Mouse (Mus musculus) liver, embryonic 11.5 days (tissue): ENCODE measurements at regions not wholly inside any gene's neighbourhood (a gene's known extent, or its start where the extent isn't known, plus 50 kb on each side); places are given as distances from the start of the nearest gene placed in this dataset.

ENCODE experiments used
- ATAC-seq: fragments of 200-750 bp; cut with Nextera tagmentation; replicated peaks from 2 replicates; pipeline ENCODE4 v1.8.0; 2017; ENCODE audit warnings: moderate number of reproducible peaks, mild to moderate bottlenecking, moderate TSS enrichment, moderate library complexity; ENCODE audit not compliant: low FRiP score
- DNase-seq: peaks from one replicate; pipeline ENCODE4 v3.0.0-alpha.2; 2017; ENCODE audit warnings: low spot score
- H3K27ac ChIP-seq: fragments of 300-500 bp; sonication (generic); 2 replicates; pipeline ENCODE4 v1.5.1; 2014; ENCODE audit warnings: mild to moderate bottlenecking, low read depth, low read length, control low read depth
- H3K27me3 ChIP-seq: fragments of 300-500 bp; sonication (generic); replicated peaks from 2 replicates; pipeline ENCODE4 v1.6.1; 2014; ENCODE audit warnings: low read length, mixed read lengths; ENCODE audit not compliant: control insufficient read depth, insufficient read depth
- H3K36me3 ChIP-seq: fragments of 300-500 bp; sonication (generic); 2 replicates; pipeline ENCODE4 v1.6.1; 2014; ENCODE audit warnings: mild to moderate bottlenecking, low read length, moderate library complexity, mixed read lengths; ENCODE audit not compliant: control insufficient read depth, insufficient read depth
- H3K4me1 ChIP-seq: fragments of 300-500 bp; sonication (generic); replicated peaks from 2 replicates; pipeline ENCODE4 v1.6.1; 2014; ENCODE audit warnings: low read length, mixed read lengths; ENCODE audit not compliant: control insufficient read depth, insufficient read depth
- H3K4me2 ChIP-seq: fragments of 300-500 bp; sonication (generic); 2 replicates; pipeline ENCODE4 v1.6.1; 2014; ENCODE audit warnings: mild to moderate bottlenecking, control low read depth, moderate library complexity
- H3K4me3 ChIP-seq: fragments of 300-500 bp; sonication (generic); 2 replicates; pipeline ENCODE4 v1.5.1; 2014; ENCODE audit warnings: low read depth, low read length, control low read depth
- H3K9ac ChIP-seq: fragments of 300-500 bp; sonication (generic); 2 replicates; pipeline ENCODE4 v1.6.1; 2014; ENCODE audit warnings: low read depth, low read length, control low read depth
- H3K9me3 ChIP-seq: fragments of 300-500 bp; sonication (generic); 2 replicates; pipeline ENCODE4 v1.6.1; 2016; ENCODE audit warnings: low read length, inconsistent platforms, mixed read lengths; ENCODE audit not compliant: control insufficient read depth
- WGBS: fragments of 180-500 bp; shearing (Covaris S2); extraction: QIAGEN DNeasy Blood & Tissue Kit; methylation state at CpG from one replicate; pipeline ENCODE4 v1.1.7; 2014; 5-methylcytosine and 5-hydroxymethylcytosine counted together

DNA sequence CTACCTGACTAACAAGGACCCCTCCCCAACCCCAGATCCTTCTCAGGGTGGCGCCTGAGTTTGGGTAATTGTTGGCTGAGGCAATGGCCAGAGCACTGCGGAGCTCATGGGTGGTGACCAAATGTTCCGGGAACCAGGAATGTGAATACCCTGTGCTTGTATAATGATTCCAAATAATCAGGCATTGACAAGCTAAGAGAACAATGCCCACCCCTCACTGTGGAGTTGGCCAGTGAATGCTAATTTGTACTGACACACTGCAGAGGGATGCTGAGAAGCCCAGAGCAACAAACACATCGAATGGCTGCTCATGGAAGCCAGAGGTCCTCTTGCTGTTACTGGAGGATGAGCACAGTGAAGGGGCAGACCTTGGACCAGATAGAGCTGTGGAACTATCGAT, 62.8 kb upstream of the Mbnl2 start:
- Histone ChIP-seq H3K9ac (no peak overlapping the region), H3K36me3 (no peaks in the 10 kb centered on the region), H3K27me3 (no peaks in the 10 kb centered on the region), H3K27ac (no peak overlapping the region), H3K4me2 (no peak overlapping the region), H3K4me3 (no peak overlapping the region), H3K9me3 (no peaks in the 10 kb centered on the region), H3K4me1 (no peaks in the 10 kb centered on the region)
- DNase-seq, result no peak
- WGBS, result 86% methylated on average over 5 of the region's 5 CpGs
- ATAC-seq, result no peak

DNA sequence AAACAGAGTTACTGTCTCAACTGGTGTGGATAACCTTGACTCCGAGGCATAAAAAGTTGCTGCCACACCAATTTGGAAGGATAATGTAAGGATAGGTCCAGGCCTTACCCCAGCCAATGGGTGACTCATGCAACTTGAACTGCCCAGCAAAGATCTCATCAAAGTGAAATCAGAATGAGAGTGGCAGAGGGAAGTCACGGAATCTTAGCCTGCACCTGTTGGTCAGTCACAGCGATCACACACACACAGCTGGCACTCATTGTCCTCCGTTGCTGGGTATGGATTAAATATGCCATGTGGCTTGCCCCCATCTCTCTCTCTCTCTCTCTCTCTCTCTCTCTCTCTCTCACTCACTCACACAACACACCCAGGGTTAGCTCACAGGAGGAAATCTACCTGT, 56.2 kb upstream of the Mbnl2 start:
- Histone ChIP-seq H3K4me1 (no peaks in the 10 kb centered on the region), H3K4me3 (no peak overlapping the region), H3K36me3 (no peaks in the 10 kb centered on the region), H3K27ac (no peak overlapping the region), H3K27me3 (no peaks in the 10 kb centered on the region), H3K9me3 (no peaks in the 10 kb centered on the region), H3K4me2 (no peak overlapping the region), H3K9ac (no peak overlapping the region)
- 87% methylated on average over 4 of the region's 4 CpGs for WGBS
- DNase-seq, result peak; percentile 15
- ATAC-seq, result no peak

DNA sequence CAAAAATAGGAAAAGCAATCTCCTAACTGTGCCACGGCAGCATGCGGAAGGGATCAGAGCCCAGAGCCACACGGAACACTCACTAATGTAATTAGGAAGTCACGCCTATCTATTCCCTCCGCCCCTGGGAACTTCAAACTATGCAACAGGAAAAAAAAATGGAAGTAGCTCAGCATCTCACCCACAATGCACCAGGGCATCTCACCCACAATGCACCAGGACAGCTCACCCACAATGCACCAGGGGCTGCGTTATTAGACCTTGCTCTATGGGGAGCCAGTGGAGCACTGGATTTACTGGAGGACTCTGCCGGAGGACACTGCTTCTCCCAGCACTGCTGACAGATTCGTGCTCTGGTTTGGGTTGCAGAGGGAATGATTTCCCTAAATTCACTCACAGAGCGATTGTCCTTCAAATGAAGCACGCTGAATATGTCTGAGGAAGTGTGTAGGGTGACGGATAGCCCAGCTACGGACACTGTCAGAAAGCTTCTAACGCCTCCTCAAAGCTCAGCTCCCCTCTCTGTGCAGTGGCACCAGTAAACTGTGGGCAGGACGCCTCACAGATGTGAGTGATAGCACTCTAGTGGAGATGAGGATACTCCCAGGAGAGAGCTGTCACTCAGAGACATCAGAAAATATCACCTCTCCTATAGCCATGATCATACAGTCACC, 51.8 kb upstream of the Mbnl2 start:
- Histone ChIP-seq H3K27me3 (no peaks in the 10 kb centered on the region), H3K9ac (no peak overlapping the region), H3K4me3 (no peak overlapping the region), H3K4me1 (no peaks in the 10 kb centered on the region), H3K4me2 (no peak overlapping the region), H3K36me3 (no peaks in the 10 kb centered on the region), H3K9me3 (no peaks in the 10 kb centered on the region), H3K27ac (no peak overlapping the region)
- WGBS, result 81% methylated on average over 14 of the region's 14 CpGs
- ATAC-seq, result no peak; the same call in 1 of the 2 replicates
- no peak for DNase-seq

DNA sequence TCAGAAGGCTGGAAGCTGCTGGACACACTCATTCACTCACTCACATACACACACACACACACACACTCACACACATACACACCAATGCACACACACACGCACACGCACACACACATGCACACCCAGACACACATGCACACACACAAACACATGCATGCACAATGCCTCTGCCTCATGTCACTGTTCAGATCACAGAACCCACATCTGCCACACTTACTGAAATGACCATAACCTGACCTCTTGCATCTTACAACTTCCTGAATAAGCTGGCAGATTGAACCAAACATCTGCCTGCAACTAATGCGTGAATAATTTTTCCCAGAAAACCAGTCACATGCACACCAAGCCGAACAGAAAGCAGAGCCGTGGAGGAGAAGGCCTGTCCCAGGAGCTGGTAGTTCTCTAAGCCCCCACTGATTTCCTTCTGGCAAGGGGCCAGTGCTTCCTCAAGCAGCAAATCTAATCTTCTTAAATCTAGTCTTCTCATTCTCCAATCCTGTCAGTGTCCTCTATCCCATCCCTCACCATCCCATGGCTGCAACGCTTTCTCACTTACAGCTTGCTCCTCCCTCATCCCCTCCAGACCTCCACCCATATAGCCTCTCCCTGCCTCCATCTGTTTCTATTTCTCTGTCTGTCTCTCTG, 51.1 kb upstream of the Mbnl2 start:
- no peak for ATAC-seq
- WGBS, result 71% methylated on average over 6 of the region's 6 CpGs
- Histone ChIP-seq H3K4me1 (no peaks in the 10 kb centered on the region), H3K27me3 (no peaks in the 10 kb centered on the region), H3K4me2 (no peak overlapping the region), H3K36me3 (no peaks in the 10 kb centered on the region), H3K9me3 (no peaks in the 10 kb centered on the region), H3K27ac (no peak overlapping the region), H3K4me3 (no peak overlapping the region), H3K9ac (no peak overlapping the region)
- no peak for DNase-seq

DNA sequence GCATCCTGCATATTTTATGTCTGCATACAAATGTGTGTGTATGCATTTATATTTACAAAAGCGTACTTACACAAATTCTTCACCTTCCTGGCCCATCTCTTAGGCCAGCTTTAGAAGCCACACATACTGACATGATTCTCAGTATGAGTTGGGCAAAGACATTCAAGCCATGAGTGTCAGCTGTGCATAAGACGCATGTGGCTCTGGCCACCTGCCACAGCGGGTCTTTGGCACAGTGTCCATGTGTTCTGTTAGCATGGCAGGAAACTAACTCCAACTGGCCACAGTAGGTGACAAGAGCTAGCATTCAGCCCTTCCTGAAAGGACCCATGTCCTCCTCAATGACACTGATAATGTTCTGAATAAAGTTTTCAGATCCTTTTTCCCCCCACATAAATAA, 49.8 kb upstream of the Mbnl2 start:
- 84% methylated on average over 3 of the region's 3 CpGs for WGBS
- no peak overlapping the region for H3K4me2 ChIP-seq
- H3K9me3 ChIP-seq, result no peaks in the 10 kb centered on the region
- ATAC-seq, result no peak
- H3K27ac ChIP-seq, result no peak overlapping the region
- no peak overlapping the region for H3K9ac ChIP-seq
- no peaks in the 10 kb centered on the region for H3K4me1 ChIP-seq
- H3K4me3 ChIP-seq, result no peak overlapping the region
- H3K27me3 ChIP-seq, result no peaks in the 10 kb centered on the region
- no peak for DNase-seq
- H3K36me3 ChIP-seq, result no peaks in the 10 kb centered on the region
